Mouse (Mus musculus): ENCODE measurements around the gene Rac2.

Gene Rac2

GRCm38 (mm10) chr15:78548711-78549110 lies 23.9 kb downstream of the Rac2 start:
- no peak for ATAC-seq (ENCODE audit: insufficient number of reproducible peaks, low FRiP score, low TSS enrichment)

- ATAC-seq (ENCODE audit: insufficient number of reproducible peaks, low FRiP score, low TSS enrichment) = no peak
Measured at GRCm38 (mm10) chr15:78548336-78548665, 24.3 kb downstream of the Rac2 start.

GRCm38 (mm10) chr15:78547415-78548335 lies 24.9 kb downstream of the Rac2 start:
- no peak for ATAC-seq (ENCODE audit: insufficient number of reproducible peaks, low FRiP score, low TSS enrichment)

- no peak for ATAC-seq (ENCODE audit: insufficient number of reproducible peaks, low FRiP score, low TSS enrichment)
Measured at GRCm38 (mm10) chr15:78546060-78546459, 26.5 kb downstream of the Rac2 start.

GRCm38 (mm10) chr15:78544561-78545001 lies 28.0 kb downstream of the Rac2 start, which contains the start of gene Sstr3:
Gene Sstr3 (minus strand): TSS chr15:78544685.
- peak; percentile 40; the same call in 1 of the 2 replicates for ATAC-seq (ENCODE audit: insufficient number of reproducible peaks, low FRiP score, low TSS enrichment)

- ATAC-seq (ENCODE audit: insufficient number of reproducible peaks, low FRiP score, low TSS enrichment) = no peak
Measured at GRCm38 (mm10) chr15:78544041-78544440, 28.5 kb downstream of the Rac2 start.

- no peak for ATAC-seq (ENCODE audit: insufficient number of reproducible peaks, low FRiP score, low TSS enrichment)
Measured at GRCm38 (mm10) chr15:78542767-78543303, 29.7 kb downstream of the Rac2 start.

GRCm38 (mm10) chr15:78542098-78542766 lies 30.4 kb downstream of the Rac2 start:
- ATAC-seq (ENCODE audit: insufficient number of reproducible peaks, low FRiP score, low TSS enrichment) = peak; percentile 57

- peak; percentile 28; the same call in 1 of the 2 replicates for ATAC-seq (ENCODE audit: insufficient number of reproducible peaks, low FRiP score, low TSS enrichment)
Measured at GRCm38 (mm10) chr15:78541606-78542005, 31.0 kb downstream of the Rac2 start.

- ATAC-seq (ENCODE audit: insufficient number of reproducible peaks, low FRiP score, low TSS enrichment) = no peak
Measured at GRCm38 (mm10) chr15:78541036-78541435, 31.5 kb downstream of the Rac2 start.

GRCm38 (mm10) chr15:78535723-78536421 lies 36.7 kb downstream of the Rac2 start:
- ATAC-seq (ENCODE audit: insufficient number of reproducible peaks, low FRiP score, low TSS enrichment) = no peak

- peak; percentile 28; the same call in 1 of the 2 replicates for ATAC-seq (ENCODE audit: insufficient number of reproducible peaks, low FRiP score, low TSS enrichment)
Measured at GRCm38 (mm10) chr15:78533346-78533835, 39.2 kb downstream of the Rac2 start.

- ATAC-seq (ENCODE audit: insufficient number of reproducible peaks, low FRiP score, low TSS enrichment) = no peak
Measured at GRCm38 (mm10) chr15:78532566-78533345, 39.8 kb downstream of the Rac2 start.

GRCm38 (mm10) chr15:78531901-78532469 lies 40.6 kb downstream of the Rac2 start:
- peak; percentile 81 for ATAC-seq (ENCODE audit: insufficient number of reproducible peaks, low FRiP score, low TSS enrichment)

- ATAC-seq (ENCODE audit: insufficient number of reproducible peaks, low FRiP score, low TSS enrichment) = no peak
Measured at GRCm38 (mm10) chr15:78531451-78531720, 41.2 kb downstream of the Rac2 start.

GRCm38 (mm10) chr15:78530671-78531450 lies 41.7 kb downstream of the Rac2 start, which contains the start of gene C1qtnf6:
Gene C1qtnf6 (minus strand): TSS chr15:78531416.
- no peak for ATAC-seq (ENCODE audit: insufficient number of reproducible peaks, low FRiP score, low TSS enrichment)

- no peak for ATAC-seq (ENCODE audit: insufficient number of reproducible peaks, low FRiP score, low TSS enrichment)
Measured at GRCm38 (mm10) chr15:78530141-78530540, 42.4 kb downstream of the Rac2 start.

- ATAC-seq (ENCODE audit: insufficient number of reproducible peaks, low FRiP score, low TSS enrichment) = no peak
Measured at GRCm38 (mm10) chr15:78529428-78529990, 43.1 kb downstream of the Rac2 start.

Measured in cerebellum, adult (tissue).